Mouse (Mus musculus): ENCODE results near the gene Scfd2.

GRCm38 (mm10) chr5:74530785-74531184 is 774 bp downstream of the Scfd2 start:
- TF ChIP-seq CTCF (IDR thresholded peaks at IDR 0.05; ENCODE audit: control insufficient read depth, insufficient read depth, insufficient replicate concordance, low read depth, low read length) (0 out of 2 replicates have a peak, but pooled peaks have one; percentile 1), POLR2A (IDR thresholded peaks at IDR 0.05; ENCODE audit: control insufficient read depth, low read depth, low read length) (no peak)

All from testis, adult 2 months (tissue).